Mouse (Mus musculus) liver, adult 2 months (tissue): ENCODE results near the gene Cdk7. TPM values are rescaled to one million over a fixed set of nuclear protein-coding genes. Genes with fewer than 3 reads are reported as not detected.
A peak's percentile ranks its signal among the peaks of the same experiment; 100 is the strongest.

ENCODE experiments used
- DNase-seq: peaks from one replicate; pipeline ENCODE4 v3.0.0-alpha.2; 2011; ENCODE audit warnings: low read depth, low spot score; ENCODE audit errors: extremely low read depth
- H3K27ac ChIP-seq: fragments of 200-500 bp; replicated peaks from 2 replicates; pipeline ENCODE4 v1.5.1; 2012; ENCODE audit warnings: low read depth, mild to moderate bottlenecking, control low read depth, inconsistent platforms, low read length; ENCODE audit not compliant: insufficient read depth
- H3K27me3 ChIP-seq: fragments of 200-500 bp; 2 replicates; pipeline ENCODE4 v1.6.1; 2012; ENCODE audit warnings: mild to moderate bottlenecking, moderate library complexity, low read length, inconsistent platforms; ENCODE audit not compliant: control insufficient read depth, insufficient read depth
- H3K36me3 ChIP-seq: fragments of 200-500 bp; 2 replicates; pipeline ENCODE4 v1.6.1; 2012; ENCODE audit warnings: low read length, inconsistent platforms; ENCODE audit not compliant: control insufficient read depth, insufficient read depth
- H3K4me1 ChIP-seq: fragments of 200-500 bp; 2 replicates; pipeline ENCODE4 v1.6.1; 2011; ENCODE audit warnings: low read length; ENCODE audit not compliant: control insufficient read depth, insufficient read depth
- H3K4me3 ChIP-seq: fragments of 200-500 bp; 2 replicates; pipeline ENCODE4 v1.5.1; 2011; ENCODE audit warnings: low read depth, mild to moderate bottlenecking, control low read depth, low read length, moderate library complexity; ENCODE audit not compliant: insufficient read depth
- H3K79me2 ChIP-seq: fragments of 200-500 bp; 2 replicates; pipeline ENCODE4 v1.6.1; 2012; ENCODE audit warnings: inconsistent platforms, mild to moderate bottlenecking, low read length, moderate library complexity; ENCODE audit not compliant: control insufficient read depth, insufficient read depth
- H3K9ac ChIP-seq: fragments of 200-500 bp; 2 replicates; pipeline ENCODE4 v1.6.1; 2012; ENCODE audit warnings: low read depth, mild to moderate bottlenecking, control low read depth, inconsistent platforms, low read length
- CTCF ChIP-seq: fragments of 200-500 bp; IDR thresholded peaks from 2 replicates; pipeline ENCODE4 v1.5.1; 2011; ENCODE audit warnings: low read depth, low read length, control low read depth
- POLR2A ChIP-seq: fragments of 200-500 bp; IDR thresholded peaks from 2 replicates; pipeline ENCODE4 v1.6.1; 2011; ENCODE audit warnings: low read length, control low read depth; ENCODE audit not compliant: insufficient read depth; ENCODE audit errors: extremely low read depth
- WGBS: fragments of 180-500 bp; shearing (Covaris S2); methylation state at CpG from one replicate; pipeline ENCODE4 v1.1.7; 2018; 5-methylcytosine and 5-hydroxymethylcytosine counted together
- polyA plus RNA-seq: library from polyadenylated mRNA; depleted of rRNA; stranded (reverse); fragments of >200 nt; gene quantifications from 2 replicates; pipeline ENCODE4 v1.2.3, GENCODE M21; 2012; rRNA removed
- total RNA-seq: library from RNA; depleted of rRNA; stranded (reverse); fragments of >200 nt; gene quantifications from 2 replicates; pipeline ENCODE4 v1.2.3, GENCODE M21; 2014; rRNA removed

Gene Cdk7
- 13.1 and 15.1 TPM in 2 replicates for total RNA-seq
- 7.0 and 8.5 TPM in 2 replicates for polyA plus RNA-seq

GRCm38 (mm10) chr13:100730861-100731176, at the start of gene Cdk7:
Gene Cdk7 (minus strand): TSS chr13:100730939.
- H3K4me1 ChIP-seq, result peaks cover 3% of the 10 kb centered on the region
- TF ChIP-seq POLR2A (peak; percentile 60; the same call in 1 of the 2 replicates), CTCF (no peak)
- WGBS, result under 1% methylated on average over 19 of the region's 19 CpGs

GRCm38 (mm10) chr13:100777491-100777890, 46.8 kb upstream of the Cdk7 start:
- Histone ChIP-seq H3K4me1 (peaks cover 4% of the 10 kb centered on the region; the same call in 1 of the 2 replicates), H3K36me3 (no peaks in the 10 kb centered on the region), H3K79me2 (no peaks in the 10 kb centered on the region), H3K4me3 (no peak overlapping the region), H3K9ac (no peak overlapping the region), H3K27me3 (no peaks in the 10 kb centered on the region), H3K27ac (no peak overlapping the region)
- TF ChIP-seq POLR2A (no peak), CTCF (no peak)
- DNase-seq, result no peak
- WGBS, result 87% methylated on average over 3 of the region's 3 CpGs

More at GRCm38 (mm10) chr13:100730861-100731176, at the start of gene Cdk7:
- H3K9ac ChIP-seq, result peak within 1 kb of the TSS; percentile 65
- peak within 1 kb of the TSS; percentile 36 for H3K27ac ChIP-seq
- peak within 1 kb of the TSS; percentile 63 for H3K4me3 ChIP-seq
- peak; percentile 86 for DNase-seq
- H3K36me3 ChIP-seq, result peaks cover 3% of the 10 kb centered on the region
- H3K79me2 ChIP-seq, result peaks cover 20% of the 10 kb centered on the region; the same call in 1 of the 2 replicates
- H3K27me3 ChIP-seq, result no peaks in the 10 kb centered on the region

GRCm38 (mm10) chr13:100776710-100777109, 46.0 kb upstream of the Cdk7 start:
- H3K4me3 ChIP-seq, result no peak overlapping the region
- no peak overlapping the region for H3K27ac ChIP-seq
- TF ChIP-seq POLR2A (no peak), CTCF (no peak)
- H3K36me3 ChIP-seq, result no peaks in the 10 kb centered on the region
- no peak for DNase-seq
- no peak overlapping the region for H3K9ac ChIP-seq
- no peaks in the 10 kb centered on the region for H3K27me3 ChIP-seq
- H3K79me2 ChIP-seq, result no peaks in the 10 kb centered on the region
- H3K4me1 ChIP-seq, result peaks cover 4% of the 10 kb centered on the region; the same call in 1 of the 2 replicates
- WGBS, result 66% methylated on average over 6 of the region's 6 CpGs

DNA sequence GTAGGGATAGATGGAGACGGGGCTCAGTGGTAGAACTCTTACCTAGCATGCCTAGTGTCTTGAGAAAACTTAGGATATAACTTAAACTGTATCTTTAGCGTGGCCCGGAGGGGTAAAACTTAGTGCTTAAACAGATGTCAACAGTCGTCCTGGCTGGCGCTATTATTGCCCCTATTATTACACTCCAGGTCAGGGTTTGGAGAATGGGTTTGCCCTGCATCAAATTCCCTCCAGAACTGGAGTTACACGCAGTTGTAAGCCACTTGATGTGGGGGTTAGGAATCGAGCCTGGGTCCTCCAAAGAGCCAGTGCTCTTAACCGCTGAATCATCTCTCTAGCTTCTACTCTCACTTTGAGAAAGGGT, 45.3 kb upstream of the Cdk7 start:
- Histone ChIP-seq H3K4me1 (peaks cover 4% of the 10 kb centered on the region; the same call in 1 of the 2 replicates), H3K79me2 (no peaks in the 10 kb centered on the region), H3K27me3 (no peaks in the 10 kb centered on the region), H3K36me3 (no peaks in the 10 kb centered on the region), H3K9ac (no peak overlapping the region), H3K27ac (no peak overlapping the region), H3K4me3 (peak overlapping the region; percentile 43)
- TF ChIP-seq POLR2A (no peak), CTCF (no peak)
- 8% methylated on average over 8 of the region's 8 CpGs for WGBS
- DNase-seq, result no peak

- H3K27me3 ChIP-seq, result no peaks in the 10 kb centered on the region
- no peaks in the 10 kb centered on the region for H3K36me3 ChIP-seq
- peak within 1 kb of the TSS; percentile 72 for H3K4me3 ChIP-seq
- WGBS, result under 1% methylated on average over 46 of the region's 46 CpGs
- no peaks in the 10 kb centered on the region for H3K79me2 ChIP-seq
- DNase-seq, result peak; percentile 70
- peaks cover 4% of the 10 kb centered on the region; the same call in 1 of the 2 replicates for H3K4me1 ChIP-seq
- TF ChIP-seq CTCF, result no peak
- TF ChIP-seq POLR2A, result no peak
- H3K27ac ChIP-seq, result no peak within 1 kb of the TSS
- peak within 1 kb of the TSS; percentile 44; the same call in 1 of the 2 replicates for H3K9ac ChIP-seq
Observed at GRCm38 (mm10) chr13:100775252-100776055, 44.7 kb upstream of the Cdk7 start, which contains the start of gene Cenph. Gene Cenph (minus strand): TSS chr13:100775899.

- Histone ChIP-seq H3K36me3 (no peaks in the 10 kb centered on the region), H3K4me1 (peaks cover 4% of the 10 kb centered on the region; the same call in 1 of the 2 replicates), H3K79me2 (no peaks in the 10 kb centered on the region), H3K9ac (no peak overlapping the region), H3K27ac (no peak overlapping the region), H3K4me3 (no peak overlapping the region), H3K27me3 (no peaks in the 10 kb centered on the region)
- TF ChIP-seq POLR2A (no peak), CTCF (no peak)
- DNase-seq, result no peak
Observed at GRCm38 (mm10) chr13:100774704-100775103, 44.0 kb upstream of the Cdk7 start.
